Mouse (Mus musculus) cerebellum, postnatal 4 days (tissue): Measurements from ENCODE around the gene Hapln1.

Source experiments
- DNase-seq, 2 experiments: peaks; one replicate each; pipeline ENCODE4 v3.0.0; 2022; ENCODE audit warnings: low spot score in 2 of 2, mixed read lengths in 1 of 2

Gene Hapln1

GRCm38 (mm10) chr13:89597354-89597753 is 57.8 kb downstream of the Hapln1 start:
- no peak for DNase-seq

GRCm38 (mm10) chr13:89600466-89600865 is 60.9 kb downstream of the Hapln1 start:
- DNase-seq, result no peak

GRCm38 (mm10) chr13:89603336-89603735 is 63.7 kb downstream of the Hapln1 start:
- no peak for DNase-seq

GRCm38 (mm10) chr13:89607399-89607798 is 67.8 kb downstream of the Hapln1 start:
- DNase-seq, result no peak

GRCm38 (mm10) chr13:89619064-89619463 is 79.5 kb downstream of the Hapln1 start:
- DNase-seq, result no peak

GRCm38 (mm10) chr13:89634137-89634683 is 94.6 kb downstream of the Hapln1 start:
- peak in 1 of 2 experiments; percentile 12 for DNase-seq

- no peak for DNase-seq
Measured at GRCm38 (mm10) chr13:89637012-89637411, 97.4 kb downstream of the Hapln1 start.

GRCm38 (mm10) chr13:89645589-89645988 is 106.0 kb downstream of the Hapln1 start:
- no peak for DNase-seq

- DNase-seq, result no peak
Measured at GRCm38 (mm10) chr13:89652773-89653172, 113.2 kb downstream of the Hapln1 start.

- DNase-seq, result no peak
Measured at GRCm38 (mm10) chr13:89653279-89653678, 113.7 kb downstream of the Hapln1 start.

- no peak for DNase-seq
Measured at GRCm38 (mm10) chr13:89657046-89657445, 117.5 kb downstream of the Hapln1 start.
